Mouse (Mus musculus) forebrain, embryonic 16.5 days (tissue): ENCODE measurements around the gene Ank3. TPM values are rescaled to one million over a fixed set of nuclear protein-coding genes. Genes with fewer than 3 reads are reported as not detected.

Source experiments
- ATAC-seq: fragments of 200-750 bp; cut with Nextera tagmentation; 2 replicates; pipeline ENCODE4 v1.8.0; 2017; ENCODE audit warnings: mild to moderate bottlenecking, moderate library complexity
- H3K27ac ChIP-seq: fragments of 300-500 bp; sonication (generic); 2 replicates; pipeline ENCODE4 v1.5.1; 2014; ENCODE audit warnings: low read length, control low read depth
- H3K27me3 ChIP-seq: fragments of 300-500 bp; sonication (generic); replicated peaks from 2 replicates; pipeline ENCODE4 v1.6.1; 2014; ENCODE audit warnings: low read length; ENCODE audit not compliant: control insufficient read depth, insufficient read depth
- H3K36me3 ChIP-seq: fragments of 300-500 bp; sonication (generic); 2 replicates; pipeline ENCODE4 v1.6.1; 2014; ENCODE audit not compliant: control insufficient read depth, insufficient read depth
- H3K4me1 ChIP-seq: fragments of 300-500 bp; sonication (generic); replicated peaks from 2 replicates; pipeline ENCODE4 v1.6.1; 2014; ENCODE audit warnings: low read length; ENCODE audit not compliant: control insufficient read depth, insufficient read depth
- H3K4me2 ChIP-seq: fragments of 300-500 bp; sonication (generic); 2 replicates; pipeline ENCODE4 v1.6.1; 2014; ENCODE audit warnings: mild to moderate bottlenecking, low read length, control low read depth
- H3K4me3 ChIP-seq: fragments of 300-500 bp; sonication (generic); replicated peaks from 2 replicates; pipeline ENCODE4 v1.5.1; 2014; ENCODE audit warnings: mild to moderate bottlenecking, low read length, control low read depth
- H3K9ac ChIP-seq: fragments of 300-500 bp; sonication (generic); replicated peaks from 2 replicates; pipeline ENCODE4 v1.6.1; 2014; ENCODE audit warnings: low read depth, low read length, control low read depth
- H3K9me3 ChIP-seq: fragments of 300-500 bp; sonication (generic); 2 replicates; pipeline ENCODE4 v1.6.1; 2016; ENCODE audit warnings: low read length; ENCODE audit not compliant: control insufficient read depth
- WGBS: fragments of 180-500 bp; shearing (Covaris S2); extraction: QIAGEN DNeasy Blood & Tissue Kit; methylation state at CpG from one replicate; pipeline ENCODE4 v1.1.7; 2014; 5-methylcytosine and 5-hydroxymethylcytosine counted together
- polyA plus RNA-seq: library from polyadenylated mRNA; unstranded; fragments of >200 nt; fragmentation: Nextera tagmentation; extraction: Ambion mirVana; gene quantifications from 2 replicates; pipeline ENCODE4 v1.2.1, GENCODE M21; 2015

Ank3 gene
- polyA plus RNA-seq, 1 experiment from 2014 or later: 102 TPM

DNA sequence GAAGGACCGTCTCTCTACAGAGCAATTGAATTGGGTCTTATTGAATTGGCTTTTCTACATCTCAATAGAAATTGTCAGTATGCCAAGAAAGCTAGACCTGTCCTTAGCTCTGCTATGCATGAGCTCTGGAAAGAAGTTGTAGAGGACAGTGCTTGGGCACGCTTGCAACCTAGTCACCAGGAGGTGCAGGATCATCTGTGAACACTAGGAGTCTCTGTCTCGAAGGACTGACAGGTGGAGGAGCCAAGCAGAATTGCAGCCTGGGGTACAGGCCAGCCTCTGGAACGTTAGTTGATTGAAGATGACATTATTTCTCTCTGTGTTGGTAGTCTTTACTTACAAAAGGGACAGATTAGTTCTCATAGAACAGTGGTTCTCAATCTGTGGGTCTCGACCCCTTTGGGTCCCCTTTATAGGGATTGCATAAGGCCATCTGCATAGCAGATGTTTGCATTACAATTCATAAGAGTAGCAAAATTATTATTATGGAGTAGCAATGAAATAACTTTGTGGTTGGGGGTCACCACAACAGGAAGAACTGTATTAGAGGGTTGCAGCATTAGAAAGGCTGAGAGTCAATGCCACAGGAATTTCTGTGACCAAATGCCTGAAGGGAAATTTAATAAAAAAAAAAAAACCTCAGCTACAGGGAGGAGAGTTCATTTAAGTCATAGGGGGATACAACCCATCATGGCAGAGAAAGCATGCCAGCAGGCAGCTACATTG is 454.0 kb downstream of the Ank3 start:
- H3K4me2 ChIP-seq: no peak overlapping the region
- H3K4me3 ChIP-seq: no peak overlapping the region
- H3K9ac ChIP-seq: no peak overlapping the region
- H3K27ac ChIP-seq: no peak overlapping the region
- 50% methylated on average over 5 of the region's 5 CpGs for WGBS
- no peaks in the 10 kb centered on the region for H3K9me3 ChIP-seq
- H3K27me3 ChIP-seq: no peaks in the 10 kb centered on the region
- no peak for ATAC-seq
- H3K36me3 ChIP-seq: peaks cover 8% of the 10 kb centered on the region
- no peaks in the 10 kb centered on the region; the same call in 1 of the 2 replicates for H3K4me1 ChIP-seq

DNA sequence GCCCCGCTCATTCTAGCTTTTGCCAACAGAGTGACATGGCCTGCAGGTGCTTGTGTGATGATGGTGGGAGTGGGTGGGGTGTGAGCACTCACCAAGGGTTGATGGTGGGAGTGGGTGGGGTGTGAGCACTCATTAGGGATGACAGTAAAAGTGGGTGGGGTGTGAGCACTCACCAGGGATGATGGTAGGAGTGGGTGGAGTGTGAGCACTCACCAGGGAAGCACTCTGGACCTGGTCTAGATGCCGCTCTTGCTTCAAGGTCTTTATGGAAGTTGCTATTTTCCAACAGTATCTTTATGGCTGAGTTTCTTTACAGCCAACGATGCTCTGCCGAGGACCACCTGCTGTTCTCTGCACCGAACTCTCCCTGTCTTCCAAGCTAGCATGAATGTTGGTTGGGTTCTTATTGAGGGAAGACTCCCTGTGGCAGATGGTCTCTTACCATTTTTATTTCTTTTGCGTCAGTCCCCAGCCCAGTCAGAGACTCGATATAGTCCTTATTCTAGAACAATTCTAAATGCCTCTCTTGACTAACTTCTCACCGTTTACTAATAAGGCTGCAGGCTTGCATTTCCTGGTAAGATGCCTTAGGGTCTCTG is 456.1 kb downstream of the Ank3 start:
- H3K27ac ChIP-seq: no peak overlapping the region
- H3K4me1 ChIP-seq: peaks cover 11% of the 10 kb centered on the region
- WGBS: 85% methylated on average over 8 of the region's 8 CpGs
- H3K4me3 ChIP-seq: no peak overlapping the region
- H3K27me3 ChIP-seq: no peaks in the 10 kb centered on the region
- no peak for ATAC-seq
- H3K4me2 ChIP-seq: no peak overlapping the region
- H3K9ac ChIP-seq: no peak overlapping the region
- H3K9me3 ChIP-seq: no peaks in the 10 kb centered on the region
- H3K36me3 ChIP-seq: peaks cover 8% of the 10 kb centered on the region

DNA sequence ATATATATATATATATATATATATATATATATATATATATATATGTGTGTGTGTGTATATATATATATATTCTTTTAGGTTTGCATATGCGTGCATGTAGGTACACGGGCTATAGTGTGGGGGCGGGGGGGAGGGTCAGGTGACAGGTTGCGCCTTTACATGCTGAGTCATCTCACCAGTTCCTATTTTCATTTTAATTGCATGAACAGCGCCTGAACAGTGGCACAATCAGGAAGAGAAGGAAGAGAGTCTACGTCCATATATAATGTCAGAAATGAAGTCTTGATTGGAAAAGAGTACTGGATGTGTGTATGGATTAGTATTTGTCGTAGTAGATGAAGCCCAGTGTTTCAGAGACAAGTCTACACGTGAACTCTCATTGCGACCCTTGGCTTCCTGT is 459.4 kb downstream of the Ank3 start:
- Histone ChIP-seq H3K36me3 (no peaks in the 10 kb centered on the region), H3K4me1 (peaks cover 16% of the 10 kb centered on the region), H3K27ac (peak overlapping the region; percentile 96), H3K9ac (no peak overlapping the region), H3K4me2 (no peak overlapping the region), H3K27me3 (no peaks in the 10 kb centered on the region), H3K9me3 (no peaks in the 10 kb centered on the region), H3K4me3 (no peak overlapping the region)
- ATAC-seq: no peak
- WGBS: 90% methylated on average over 9 of the region's 9 CpGs

DNA sequence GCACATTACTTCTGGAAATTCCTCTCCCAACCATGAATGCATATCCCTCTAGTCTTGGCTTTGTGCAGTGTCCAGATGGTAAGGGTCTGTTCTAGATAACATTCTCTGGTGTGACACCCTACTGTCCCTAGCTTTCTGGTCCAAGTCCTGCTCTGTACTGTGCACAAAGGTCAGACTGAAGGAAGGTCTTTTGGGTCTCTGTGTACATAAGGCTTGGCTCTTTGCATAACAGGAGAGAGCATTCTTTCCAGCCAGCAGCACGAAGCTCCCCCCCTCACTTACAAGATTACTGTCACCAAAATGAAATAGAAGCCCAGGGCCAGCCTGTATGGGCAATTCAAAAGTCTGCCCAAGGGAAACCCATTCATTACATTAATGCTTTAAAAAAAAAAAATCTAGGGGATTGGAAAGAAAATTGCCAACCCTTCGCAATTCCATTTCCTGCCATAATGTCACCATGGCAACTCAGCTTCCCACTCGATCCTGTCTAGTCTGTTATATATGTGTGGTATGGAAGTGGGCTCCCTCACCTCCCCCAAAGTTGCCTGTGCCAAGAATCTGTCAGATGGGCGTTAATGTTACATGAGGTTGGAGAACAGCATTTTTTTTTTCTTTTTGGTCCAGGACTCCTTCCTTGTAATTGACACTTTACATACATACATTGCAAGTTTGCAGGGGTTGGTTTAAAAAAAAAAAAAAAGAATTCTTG is 460.5 kb downstream of the Ank3 start:
- peak; percentile 96 for ATAC-seq
- peak overlapping the region; percentile 41 for H3K4me2 ChIP-seq
- 2% methylated on average over 4 of the region's 4 CpGs for WGBS
- H3K9me3 ChIP-seq: no peaks in the 10 kb centered on the region
- H3K27me3 ChIP-seq: no peaks in the 10 kb centered on the region
- H3K9ac ChIP-seq: no peak overlapping the region
- H3K27ac ChIP-seq: peak overlapping the region; percentile 96
- no peak overlapping the region for H3K4me3 ChIP-seq
- no peaks in the 10 kb centered on the region for H3K36me3 ChIP-seq
- peaks cover 16% of the 10 kb centered on the region for H3K4me1 ChIP-seq

DNA sequence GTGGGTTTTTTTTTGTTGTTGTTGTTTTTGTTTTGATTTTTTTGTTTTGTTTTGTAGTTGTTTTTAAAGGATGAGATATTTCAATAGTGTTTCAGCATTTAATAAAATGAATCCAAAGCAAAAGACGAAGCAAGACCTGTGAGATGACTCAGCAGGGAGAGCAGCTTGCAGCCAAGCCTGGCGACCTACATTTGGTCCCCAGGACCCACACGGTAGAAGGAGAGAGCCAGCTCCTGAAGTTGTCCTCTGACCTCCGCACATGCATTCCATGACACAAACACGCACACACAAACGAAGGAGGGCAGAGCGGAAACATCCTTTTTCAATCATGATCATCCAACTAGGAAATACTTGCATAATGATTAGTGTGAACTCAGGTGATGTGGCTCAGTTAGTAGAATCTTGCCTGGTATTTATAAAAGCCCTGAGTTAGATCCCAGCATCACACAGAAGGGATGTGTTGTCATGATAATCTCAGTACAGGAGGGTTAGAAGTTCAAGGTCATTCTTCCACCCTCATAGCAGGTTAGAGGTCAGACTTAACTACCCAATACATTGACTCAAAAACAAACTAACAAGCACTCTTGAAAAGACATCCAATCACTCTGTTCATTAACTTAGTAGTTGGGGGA is 461.4 kb downstream of the Ank3 start:
- WGBS: 60% methylated on average over 7 of the region's 7 CpGs
- Histone ChIP-seq H3K4me3 (no peak overlapping the region), H3K27me3 (no peaks in the 10 kb centered on the region), H3K9me3 (no peaks in the 10 kb centered on the region), H3K27ac (peak overlapping the region; percentile 96), H3K4me2 (no peak overlapping the region), H3K4me1 (peaks cover 16% of the 10 kb centered on the region), H3K36me3 (no peaks in the 10 kb centered on the region), H3K9ac (no peak overlapping the region)
- no peak for ATAC-seq

DNA sequence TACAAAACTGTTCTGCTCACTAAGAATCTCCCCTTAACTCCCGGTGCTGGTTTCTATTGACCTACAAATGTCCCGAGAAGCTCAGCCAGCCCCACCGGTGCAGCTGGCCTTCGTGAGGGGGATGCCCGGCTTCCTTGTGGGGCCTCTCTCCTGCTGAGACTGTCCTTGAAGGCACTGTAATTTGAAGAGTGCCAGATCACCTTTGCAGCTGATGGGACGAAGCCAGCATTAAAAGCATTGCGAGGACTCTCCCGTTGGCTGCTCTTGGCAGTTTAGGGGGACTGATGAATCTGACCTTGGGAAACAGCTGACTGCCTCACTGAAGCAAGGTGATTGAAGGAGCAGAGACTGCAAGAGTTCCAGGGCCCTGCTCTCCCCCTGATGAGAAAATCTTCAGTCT is 464.3 kb downstream of the Ank3 start:
- H3K27ac ChIP-seq: no peak overlapping the region
- no peak overlapping the region for H3K4me2 ChIP-seq
- 73% methylated on average over 8 of the region's 8 CpGs for WGBS
- H3K9ac ChIP-seq: no peak overlapping the region
- no peaks in the 10 kb centered on the region for H3K36me3 ChIP-seq
- no peak for ATAC-seq
- no peak overlapping the region for H3K4me3 ChIP-seq
- H3K9me3 ChIP-seq: no peaks in the 10 kb centered on the region
- peaks cover 24% of the 10 kb centered on the region for H3K4me1 ChIP-seq
- H3K27me3 ChIP-seq: no peaks in the 10 kb centered on the region

DNA sequence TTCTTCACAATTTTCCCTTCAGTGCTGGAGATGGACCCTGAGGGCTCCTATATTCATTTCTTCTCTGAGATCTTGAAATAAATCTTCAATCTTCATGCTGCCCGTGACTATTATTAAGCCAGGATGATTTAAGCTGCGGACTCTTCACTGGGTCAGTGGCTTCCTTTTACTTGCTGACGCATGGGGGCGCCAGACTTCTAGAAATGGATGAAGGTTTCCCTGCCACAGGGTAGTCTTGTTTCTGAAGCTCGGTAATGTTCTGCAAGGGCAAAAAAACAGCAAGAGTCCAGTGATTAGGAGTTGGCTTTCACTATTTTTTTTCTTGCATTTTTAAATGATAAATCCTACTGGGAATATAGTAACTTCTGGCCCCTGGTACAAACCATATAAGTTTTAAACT is 471.8 kb downstream of the Ank3 start:
- ATAC-seq: no peak; the same call in 1 of the 2 replicates
- Histone ChIP-seq H3K27me3 (no peaks in the 10 kb centered on the region), H3K4me1 (peaks cover 6% of the 10 kb centered on the region), H3K9me3 (no peaks in the 10 kb centered on the region), H3K27ac (no peak overlapping the region), H3K36me3 (no peaks in the 10 kb centered on the region; the same call in 1 of the 2 replicates), H3K4me2 (no peak overlapping the region), H3K4me3 (no peak overlapping the region), H3K9ac (no peak overlapping the region)
- 8% methylated on average over 5 of the region's 5 CpGs for WGBS

DNA sequence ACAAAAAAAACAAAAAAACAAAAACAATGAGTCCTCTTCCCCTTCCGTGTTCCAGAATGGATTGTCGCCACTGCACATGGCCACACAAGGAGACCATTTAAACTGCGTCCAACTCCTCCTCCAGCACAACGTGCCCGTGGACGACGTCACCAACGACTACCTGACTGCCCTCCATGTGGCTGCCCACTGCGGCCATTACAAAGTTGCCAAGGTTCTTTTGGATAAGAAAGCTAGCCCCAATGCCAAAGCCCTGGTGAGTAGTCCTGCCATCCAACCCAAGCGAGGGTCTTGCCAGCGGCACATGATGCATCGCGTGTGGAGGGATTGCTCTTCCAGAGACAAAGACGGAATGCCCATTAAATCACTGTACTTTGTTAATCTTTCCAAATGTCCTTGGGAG is 472.4 kb downstream of the Ank3 start:
- no peaks in the 10 kb centered on the region for H3K9me3 ChIP-seq
- no peak overlapping the region for H3K27ac ChIP-seq
- peaks cover 2% of the 10 kb centered on the region; the same call in 1 of the 2 replicates for H3K4me1 ChIP-seq
- no peak overlapping the region for H3K4me3 ChIP-seq
- 66% methylated on average over 14 of the region's 14 CpGs for WGBS
- no peak overlapping the region for H3K4me2 ChIP-seq
- ATAC-seq: 0 out of 2 replicates have a peak, but pooled peaks have one; percentile 30
- no peaks in the 10 kb centered on the region for H3K27me3 ChIP-seq
- H3K9ac ChIP-seq: no peak overlapping the region
- H3K36me3 ChIP-seq: no peaks in the 10 kb centered on the region; the same call in 1 of the 2 replicates

DNA sequence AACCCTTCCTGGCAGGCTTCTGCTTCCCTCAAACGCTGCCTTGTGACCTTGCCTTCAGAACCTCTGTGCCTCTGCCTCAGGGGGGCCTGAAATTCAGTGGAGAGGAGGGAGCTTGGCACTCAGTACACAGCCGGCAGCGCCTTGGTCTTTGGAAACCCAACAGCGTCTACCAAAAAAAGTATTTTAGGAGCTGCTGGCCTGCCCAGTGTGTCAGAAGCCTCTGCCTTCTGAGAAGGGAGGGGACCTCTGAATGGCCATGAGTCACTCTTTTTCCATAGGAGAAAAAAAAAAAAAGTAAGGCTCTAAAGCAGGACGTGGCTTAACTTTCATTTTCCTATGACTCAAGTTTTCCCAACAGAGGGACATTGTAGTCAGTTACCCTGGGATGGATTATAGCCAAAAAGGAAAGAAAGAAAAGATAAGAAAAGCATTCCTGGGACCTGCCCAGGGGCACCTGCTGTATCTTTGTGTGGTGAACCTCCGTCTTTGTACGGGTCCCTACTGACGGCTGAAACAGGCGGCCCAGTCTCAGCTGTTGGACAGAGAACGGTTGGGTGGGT is 473.7 kb downstream of the Ank3 start:
- Histone ChIP-seq H3K4me3 (no peak overlapping the region), H3K27me3 (no peaks in the 10 kb centered on the region), H3K4me1 (peaks cover 2% of the 10 kb centered on the region; the same call in 1 of the 2 replicates), H3K4me2 (no peak overlapping the region), H3K9ac (no peak overlapping the region), H3K9me3 (no peaks in the 10 kb centered on the region), H3K36me3 (no peaks in the 10 kb centered on the region; the same call in 1 of the 2 replicates), H3K27ac (no peak overlapping the region)
- ATAC-seq: 0 out of 2 replicates have a peak, but pooled peaks have one; percentile 24
- WGBS: 27% methylated on average over 10 of the region's 10 CpGs
